Mouse (Mus musculus): Measurements from ENCODE around the gene Pcdh7.

Gene Pcdh7

DNA sequence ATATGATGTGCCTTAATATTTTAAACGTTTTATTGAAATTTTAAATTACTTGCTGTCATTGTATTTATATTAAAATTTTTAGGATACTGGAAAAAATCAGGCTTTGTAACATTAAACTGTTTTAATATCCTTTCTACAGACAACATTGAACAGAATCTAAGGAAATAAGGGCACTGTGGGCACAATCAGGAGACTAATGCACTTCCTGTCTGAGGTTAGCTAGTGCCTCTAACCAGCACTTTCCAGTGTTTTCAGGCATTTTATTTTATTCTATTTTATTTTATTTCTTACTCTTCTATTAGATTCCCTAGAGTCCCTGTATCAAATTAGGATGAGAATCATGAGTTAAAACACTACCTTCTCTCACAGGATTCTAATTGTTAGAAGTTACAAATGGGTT, 28.1 kb downstream of the Pcdh7 start:
- DNase-seq (ENCODE audit: low read depth, low spot score), result no peak

DNA sequence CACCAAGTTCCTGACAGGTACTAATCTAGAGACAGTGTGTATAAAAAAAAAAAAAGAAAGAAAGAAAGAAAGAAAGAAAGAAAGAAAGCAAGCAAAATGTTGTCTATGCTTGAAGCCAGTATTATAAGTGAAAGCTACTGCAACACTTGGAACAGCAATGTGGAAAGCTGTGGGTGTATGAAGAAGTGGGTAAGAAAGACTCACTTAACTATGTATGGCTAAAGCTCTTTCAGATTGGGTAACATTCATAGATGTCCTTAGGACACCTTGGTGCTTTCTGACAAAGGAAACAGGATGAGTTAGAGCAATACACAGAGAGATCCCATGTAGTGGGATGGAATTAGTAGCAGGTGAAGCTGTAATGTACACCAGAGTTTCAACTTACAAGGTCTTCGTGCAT, 32.6 kb downstream of the Pcdh7 start:
- DNase-seq (ENCODE audit: low read depth, low spot score), result no peak

DNA sequence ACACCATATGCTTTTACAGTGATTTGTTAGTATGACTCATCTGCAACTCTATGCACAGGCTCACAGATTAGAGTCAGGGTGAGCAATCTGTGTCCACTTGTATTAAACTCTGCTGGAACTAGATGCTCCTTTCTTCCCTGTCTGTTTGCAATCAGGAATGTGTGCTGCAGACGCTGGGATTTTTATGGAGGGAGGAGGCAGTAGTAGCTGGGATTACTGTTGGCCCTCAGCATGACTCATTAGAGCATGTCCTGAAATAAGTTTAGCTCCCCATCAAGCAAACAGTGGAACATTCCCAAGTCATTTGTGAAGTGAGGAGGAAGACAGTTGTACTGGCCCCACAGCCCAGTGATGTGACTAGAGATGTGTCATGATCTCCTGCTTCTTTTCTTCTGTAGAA, 38.0 kb downstream of the Pcdh7 start:
- DNase-seq (ENCODE audit: low read depth, low spot score), result no peak

DNA sequence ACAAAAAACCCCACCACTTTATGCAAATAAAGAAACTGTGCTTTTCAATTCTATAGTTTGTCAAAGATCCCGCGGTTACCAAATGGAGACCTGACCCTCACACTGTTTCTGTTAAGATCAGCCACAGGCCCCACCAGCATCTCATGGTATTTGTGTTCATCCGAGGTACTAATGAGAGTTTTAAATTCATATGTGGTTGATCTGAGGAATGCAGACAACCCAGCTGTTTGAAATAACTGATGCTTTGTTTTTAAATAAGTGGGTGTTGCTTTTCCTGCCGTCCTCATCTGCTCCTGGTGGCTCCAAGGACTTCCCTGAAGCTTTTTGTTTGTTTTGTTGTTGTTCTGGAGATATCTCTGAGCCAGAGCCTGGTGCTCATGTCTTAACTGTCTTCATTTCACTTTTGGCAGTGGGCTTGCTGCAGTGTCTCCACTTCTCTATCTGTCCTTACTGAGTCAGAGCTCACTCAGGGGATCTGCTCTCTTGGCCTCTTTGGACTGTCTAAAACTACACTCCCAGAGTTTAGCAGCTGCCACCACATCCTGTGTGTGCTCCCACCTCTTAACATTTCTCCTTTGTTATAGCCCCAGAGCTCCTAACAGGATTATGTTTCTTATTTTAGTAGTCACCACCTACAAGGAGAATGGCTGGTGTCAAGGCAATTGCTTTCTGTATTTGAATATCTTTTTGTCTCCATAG, 39.1 kb downstream of the Pcdh7 start:
- no peak for DNase-seq (ENCODE audit: low read depth, low spot score)

DNA sequence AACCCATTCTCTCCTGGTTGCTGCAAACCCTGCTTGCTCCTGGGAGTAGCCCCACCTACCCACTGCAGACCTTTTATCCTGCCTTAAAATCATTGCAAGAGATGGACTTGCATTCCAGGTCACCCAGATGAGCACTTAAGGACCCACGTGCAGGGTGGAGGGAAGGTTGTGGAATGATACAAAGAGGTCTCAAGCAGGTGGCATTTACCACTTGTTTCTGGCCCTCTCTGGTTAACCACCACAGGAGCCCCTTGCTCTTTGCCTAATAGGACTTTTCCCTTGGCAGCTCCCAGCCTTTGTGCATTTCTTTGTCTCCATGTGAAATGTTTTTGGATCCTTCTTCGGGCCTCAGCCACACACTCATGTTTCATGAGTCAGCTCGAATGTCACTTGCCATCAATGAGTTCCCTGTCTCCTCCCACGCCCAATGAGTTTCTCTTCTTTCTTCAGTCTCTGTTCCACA, 39.7 kb downstream of the Pcdh7 start:
- no peak for DNase-seq (ENCODE audit: low read depth, low spot score)

DNA sequence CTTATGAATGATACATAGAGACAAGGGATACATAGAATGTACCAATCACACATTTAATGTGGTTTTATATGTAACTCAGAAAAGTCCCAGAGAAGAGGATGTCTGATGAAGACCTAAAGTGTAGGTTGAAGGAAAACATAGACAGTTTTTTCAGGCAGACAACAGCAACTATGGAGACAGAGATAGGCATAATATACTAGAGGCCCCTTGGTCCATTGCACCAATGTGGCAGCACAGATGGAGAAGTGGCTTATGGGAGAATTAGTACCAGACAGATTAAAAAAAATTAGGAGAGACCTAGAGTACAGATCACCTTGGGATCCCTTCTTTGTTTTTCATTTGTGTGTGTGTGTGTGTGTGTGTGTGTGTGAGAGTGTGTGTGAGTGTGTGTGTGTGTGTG, 41.2 kb downstream of the Pcdh7 start:
- no peak for DNase-seq (ENCODE audit: low read depth, low spot score)

DNA sequence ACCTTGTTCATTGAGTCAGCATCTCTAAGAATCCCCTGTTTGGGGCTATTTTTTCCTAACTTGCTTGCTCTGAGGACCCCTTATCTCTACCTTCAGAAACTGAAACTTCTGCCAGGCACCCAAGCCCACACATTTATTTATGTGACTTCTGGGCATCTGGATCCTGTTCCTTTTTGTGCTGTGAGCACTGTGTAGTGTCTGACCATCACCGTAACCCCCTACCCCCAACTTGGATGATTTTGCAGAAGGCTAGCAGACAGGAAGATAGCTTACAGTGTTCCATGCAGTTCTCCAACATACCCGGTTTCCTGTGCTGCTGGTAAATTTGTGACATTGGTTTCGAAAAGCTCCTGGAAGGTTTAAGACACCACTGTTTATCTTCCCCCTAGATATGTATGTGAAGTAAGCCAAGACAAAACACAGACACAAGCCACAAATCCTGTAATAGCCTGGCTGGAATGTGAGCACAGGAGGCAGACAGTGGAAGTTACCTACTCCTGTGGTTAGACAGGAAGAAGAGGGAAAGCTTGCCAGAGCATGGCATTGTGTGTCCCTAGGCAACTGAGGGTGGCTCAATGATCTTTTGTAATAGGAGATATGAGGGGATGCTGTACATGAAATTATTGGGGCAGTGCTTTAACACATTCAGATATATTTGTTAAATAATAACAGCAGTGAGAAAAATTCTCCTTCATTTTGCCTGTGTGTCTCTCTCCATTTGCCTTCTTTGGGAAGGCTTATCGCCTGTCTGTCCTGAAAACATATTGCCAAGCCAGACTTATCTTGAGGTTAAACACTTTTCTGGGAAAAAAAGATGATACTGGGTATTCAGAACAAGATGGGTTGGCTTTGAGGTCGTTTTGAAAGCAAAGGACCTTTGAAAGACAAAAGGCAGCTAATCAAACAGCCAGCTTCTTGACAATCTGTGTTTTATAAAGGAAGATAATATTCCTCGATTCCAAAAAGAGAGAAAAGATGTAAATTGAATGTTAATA, 42.6 kb downstream of the Pcdh7 start:
- DNase-seq (ENCODE audit: low read depth, low spot score), result no peak

DNA sequence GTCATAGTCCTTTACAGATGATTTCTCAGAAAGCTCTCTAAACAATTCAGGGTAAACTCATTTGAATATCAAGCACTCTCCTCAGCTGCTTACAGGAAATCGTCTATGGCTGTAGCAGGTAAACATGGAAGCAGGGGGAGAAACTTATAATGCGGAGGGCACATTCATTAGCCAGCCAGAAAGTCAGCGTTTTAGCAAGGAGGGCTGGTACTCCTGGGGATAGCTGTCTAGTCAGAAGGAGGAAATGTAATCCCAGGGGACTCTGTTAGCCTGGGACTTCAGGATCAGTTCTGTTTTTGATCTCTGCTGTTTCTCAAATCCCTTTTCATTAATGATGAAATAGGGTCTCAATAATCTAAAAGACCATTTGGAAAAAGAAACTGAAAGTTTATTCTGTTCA, 47.6 kb downstream of the Pcdh7 start:
- no peak for DNase-seq (ENCODE audit: low read depth, low spot score)

DNA sequence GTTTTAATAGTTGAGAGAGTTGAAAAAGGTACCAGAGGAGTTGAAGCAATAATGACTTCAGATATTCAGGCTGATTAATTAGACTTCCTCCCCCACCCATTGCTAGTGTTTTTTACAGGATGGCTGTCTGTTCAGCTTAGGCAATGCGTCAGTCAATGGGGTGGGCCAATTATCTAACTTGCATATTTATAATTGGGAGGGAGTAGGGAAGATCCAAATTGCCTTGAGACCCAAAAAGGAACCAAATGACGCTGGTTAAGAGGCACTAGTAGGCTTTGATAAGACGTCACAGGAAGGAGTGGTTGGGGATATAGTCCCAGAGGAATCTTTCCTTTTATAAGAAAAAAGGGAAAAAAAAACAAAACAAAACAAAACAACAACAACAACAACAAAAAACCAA, 49.6 kb downstream of the Pcdh7 start:
- no peak for DNase-seq (ENCODE audit: low read depth, low spot score)

DNA sequence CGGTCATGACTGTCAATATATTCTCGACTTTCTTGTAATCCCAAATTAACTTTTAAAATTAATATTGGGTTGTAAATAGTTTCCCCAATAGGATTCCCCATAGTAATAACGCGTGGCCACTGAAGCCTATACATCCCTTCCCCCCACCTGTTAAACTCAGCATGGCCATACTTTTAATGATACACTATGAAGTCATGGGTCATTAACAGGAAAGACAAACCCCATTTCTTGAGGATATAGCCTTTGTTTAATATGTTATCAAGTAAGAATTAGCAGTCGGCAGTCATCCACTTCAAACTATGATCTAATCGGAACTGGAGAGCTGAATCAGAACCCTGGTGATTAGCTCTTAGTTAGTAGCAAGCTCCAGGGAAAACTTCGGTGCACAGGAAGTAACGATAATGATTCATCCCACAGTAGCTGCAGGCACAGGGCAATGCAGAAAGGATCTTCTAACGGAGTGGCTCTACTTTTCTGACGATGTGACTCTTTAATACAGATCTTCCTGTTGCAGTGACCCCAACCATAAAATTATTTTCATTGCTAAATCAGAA, 50.8 kb downstream of the Pcdh7 start:
- DNase-seq (ENCODE audit: low read depth, low spot score), result no peak

DNA sequence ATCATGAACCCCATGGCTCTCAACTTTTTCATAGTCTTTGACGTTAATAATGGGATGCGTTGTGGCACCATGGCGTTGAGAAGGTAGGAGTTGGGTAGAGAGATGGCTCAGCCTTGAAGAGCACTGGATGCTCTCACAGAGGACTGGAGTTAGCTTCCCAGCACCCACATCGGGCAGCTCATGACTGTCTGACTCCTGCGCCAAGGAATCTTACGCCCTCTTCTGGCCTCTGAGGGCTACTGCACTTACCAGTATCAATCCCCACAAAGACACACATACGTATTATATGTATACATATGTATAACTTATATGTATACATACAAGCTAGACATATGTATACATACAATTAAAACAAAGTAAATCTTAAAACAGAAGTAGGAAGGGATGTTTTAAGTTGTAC, 51.9 kb downstream of the Pcdh7 start:
- DNase-seq (ENCODE audit: low read depth, low spot score), result no peak

DNA sequence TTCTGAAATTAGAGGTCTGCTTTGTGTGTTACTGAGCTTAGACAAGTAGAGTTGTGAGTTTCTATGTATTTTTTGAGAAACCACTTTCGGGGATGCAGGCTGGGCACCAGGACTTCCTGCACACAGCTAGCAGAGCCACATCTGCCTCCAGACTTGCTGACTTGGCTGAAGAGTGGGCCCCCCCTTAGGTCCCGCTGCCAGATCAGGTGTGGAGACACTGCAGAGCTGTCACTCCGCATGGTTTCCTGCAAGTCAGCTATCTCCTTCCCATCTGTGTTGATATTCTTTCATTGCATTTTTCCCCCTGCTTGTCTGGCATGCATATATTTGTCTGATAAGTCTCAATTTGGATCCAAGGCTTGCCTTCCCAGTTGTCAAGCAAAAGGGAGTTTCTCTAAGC, 52.6 kb downstream of the Pcdh7 start:
- DNase-seq (ENCODE audit: low read depth, low spot score), result no peak

DNA sequence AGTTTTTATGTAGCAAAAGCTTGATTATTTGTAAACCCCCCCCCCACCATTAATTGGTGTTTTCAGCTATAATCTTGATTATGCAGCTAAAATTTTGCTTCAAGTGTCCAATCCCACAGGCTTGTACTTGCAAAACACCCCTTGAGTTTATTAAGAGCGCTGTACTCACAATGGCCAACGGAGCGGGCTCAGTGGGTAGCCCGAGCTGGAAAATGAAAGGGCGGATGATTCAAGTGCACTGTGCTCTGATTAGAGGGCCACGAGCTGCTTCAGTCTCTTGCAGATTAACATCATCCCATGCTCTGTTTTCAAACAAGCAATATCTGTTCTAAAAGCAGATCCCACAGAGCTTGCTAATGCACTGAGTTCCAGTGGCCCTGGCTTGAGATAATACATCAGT, 53.4 kb downstream of the Pcdh7 start:
- no peak for DNase-seq (ENCODE audit: low read depth, low spot score)

DNA sequence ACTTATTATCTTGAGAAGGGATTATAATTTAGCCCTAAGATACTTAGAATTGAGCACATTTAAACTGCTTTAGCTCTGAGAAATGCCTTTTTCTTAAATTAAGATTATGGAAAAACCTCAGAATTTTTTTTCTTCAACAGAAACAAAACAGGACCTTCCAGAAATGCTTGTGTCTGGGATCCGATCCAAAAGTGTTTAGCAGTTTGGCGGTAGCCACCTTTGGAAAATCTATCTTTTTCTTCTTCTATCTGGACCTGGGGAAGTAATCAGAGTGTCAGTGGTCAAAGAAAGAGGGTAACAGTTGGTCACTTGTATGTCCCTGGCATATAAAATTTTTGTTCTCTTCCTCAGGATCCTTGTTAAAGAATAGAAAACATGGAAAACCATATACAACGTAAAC, 54.9 kb downstream of the Pcdh7 start:
- DNase-seq (ENCODE audit: low read depth, low spot score), result no peak

DNA sequence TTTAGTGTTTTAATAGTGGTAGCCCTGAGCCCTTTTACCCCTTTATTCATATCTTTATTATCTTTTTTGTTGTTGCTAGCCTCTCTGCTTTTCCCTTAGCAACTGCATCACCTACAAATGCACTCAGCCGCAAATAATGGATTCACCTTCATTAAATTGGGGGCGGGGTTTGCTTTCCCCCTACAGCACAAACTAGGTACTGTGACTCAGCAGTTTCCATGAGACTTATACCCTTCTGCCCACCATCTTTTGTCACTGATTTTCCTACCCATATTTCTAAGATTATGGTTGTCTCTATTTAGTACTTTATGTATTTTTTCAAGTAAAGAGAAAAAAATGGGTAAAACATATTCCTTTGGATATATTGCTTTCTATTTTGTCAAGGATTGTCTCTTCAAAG, 56.7 kb downstream of the Pcdh7 start:
- DNase-seq (ENCODE audit: low read depth, low spot score), result no peak

DNA sequence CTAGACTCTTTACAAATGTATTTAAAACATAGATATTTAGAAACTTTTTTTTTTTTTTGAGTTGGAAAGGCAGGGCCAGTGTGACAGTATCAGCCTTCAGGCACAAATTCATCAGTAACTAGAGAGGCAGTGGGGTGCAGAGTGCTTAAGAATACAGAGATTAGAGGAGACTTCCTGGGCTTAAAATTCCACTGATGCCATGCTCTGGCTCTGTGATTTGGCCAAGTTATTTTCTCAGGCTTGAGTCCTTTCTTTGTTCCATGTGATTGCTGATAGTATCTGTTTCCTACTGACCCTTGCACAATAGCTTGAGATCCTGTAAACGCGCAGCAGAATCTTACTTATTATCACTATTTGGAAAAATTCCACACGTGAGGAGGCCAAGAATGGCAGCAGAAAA, 60.3 kb downstream of the Pcdh7 start:
- no peak for DNase-seq (ENCODE audit: low read depth, low spot score)

DNA sequence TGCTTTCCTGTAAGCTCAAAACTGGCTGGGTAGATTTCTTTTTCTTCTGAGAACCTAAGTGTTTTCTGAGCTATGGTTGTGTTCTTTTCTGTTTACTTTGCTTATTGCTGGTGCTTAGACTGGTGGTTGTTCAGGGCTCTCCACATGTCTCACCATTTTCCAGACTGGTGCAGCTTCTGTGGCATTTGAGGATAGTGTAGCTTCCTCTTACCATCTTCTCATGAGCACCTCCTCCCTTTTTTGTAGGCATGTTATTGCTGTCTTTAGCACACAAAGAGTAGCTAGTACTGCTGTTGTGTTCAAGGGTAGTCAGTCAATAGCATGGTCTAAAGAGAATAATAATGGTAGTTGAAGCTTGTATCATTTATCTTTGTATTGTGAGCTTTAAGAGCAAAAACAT, 62.2 kb downstream of the Pcdh7 start:
- DNase-seq (ENCODE audit: low read depth, low spot score), result no peak

DNA sequence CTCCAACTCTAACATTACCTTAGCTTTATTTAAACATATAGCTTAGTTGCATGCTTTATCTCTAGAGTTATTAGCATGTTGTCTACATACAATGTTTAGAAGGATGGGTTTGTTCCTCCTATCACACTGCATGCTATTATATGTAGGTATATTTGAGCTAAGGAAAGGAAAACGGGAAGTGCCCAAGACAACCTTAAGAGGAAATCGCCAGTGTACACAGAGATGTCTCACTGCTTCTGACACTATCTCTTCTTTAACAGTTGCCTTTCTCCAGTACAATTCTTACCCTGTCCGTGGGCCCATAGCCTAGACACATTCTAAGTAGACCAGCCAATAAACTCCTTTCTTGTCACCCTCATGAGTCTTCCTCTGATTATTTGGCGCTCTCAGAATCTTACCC, 62.8 kb downstream of the Pcdh7 start:
- no peak for DNase-seq (ENCODE audit: low read depth, low spot score)

DNA sequence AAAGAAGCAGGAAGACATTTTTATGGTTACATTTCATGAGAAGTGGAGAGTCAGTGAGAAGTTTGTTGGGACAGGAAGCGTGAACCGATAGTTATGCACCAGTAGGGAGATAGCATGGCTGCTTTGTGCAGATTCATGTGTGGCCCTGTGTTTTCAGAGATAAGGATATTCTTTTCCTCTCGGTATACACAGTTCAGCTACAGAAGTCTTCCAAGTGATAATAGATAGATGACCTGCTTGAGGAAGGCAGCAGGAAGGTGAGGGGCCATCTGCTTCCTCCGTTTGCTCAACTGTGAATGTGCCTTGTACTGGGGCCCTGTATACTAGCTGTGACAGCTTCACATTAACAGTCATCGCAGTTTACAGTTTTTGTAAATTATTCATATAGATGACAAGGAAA, 64.2 kb downstream of the Pcdh7 start:
- no peak for DNase-seq (ENCODE audit: low read depth, low spot score)

DNA sequence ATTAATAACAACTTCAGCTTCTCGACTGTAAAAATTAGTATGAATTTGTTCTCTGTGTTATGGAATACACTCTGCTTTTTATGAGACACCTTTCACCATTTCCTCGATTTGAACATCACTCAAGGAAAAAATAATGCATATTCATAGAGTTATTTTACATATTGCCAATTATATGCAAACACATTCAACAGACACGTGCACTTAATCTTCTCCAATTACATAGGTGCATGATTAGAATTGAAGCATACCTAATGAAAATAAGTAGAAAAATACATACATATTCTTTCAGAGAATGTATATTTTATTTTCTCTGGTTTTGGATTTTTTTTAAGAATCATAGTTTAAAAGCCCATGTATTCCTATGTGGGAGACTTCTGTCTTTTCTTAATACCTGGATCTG, 64.8 kb downstream of the Pcdh7 start:
- no peak for DNase-seq (ENCODE audit: low read depth, low spot score)

DNA sequence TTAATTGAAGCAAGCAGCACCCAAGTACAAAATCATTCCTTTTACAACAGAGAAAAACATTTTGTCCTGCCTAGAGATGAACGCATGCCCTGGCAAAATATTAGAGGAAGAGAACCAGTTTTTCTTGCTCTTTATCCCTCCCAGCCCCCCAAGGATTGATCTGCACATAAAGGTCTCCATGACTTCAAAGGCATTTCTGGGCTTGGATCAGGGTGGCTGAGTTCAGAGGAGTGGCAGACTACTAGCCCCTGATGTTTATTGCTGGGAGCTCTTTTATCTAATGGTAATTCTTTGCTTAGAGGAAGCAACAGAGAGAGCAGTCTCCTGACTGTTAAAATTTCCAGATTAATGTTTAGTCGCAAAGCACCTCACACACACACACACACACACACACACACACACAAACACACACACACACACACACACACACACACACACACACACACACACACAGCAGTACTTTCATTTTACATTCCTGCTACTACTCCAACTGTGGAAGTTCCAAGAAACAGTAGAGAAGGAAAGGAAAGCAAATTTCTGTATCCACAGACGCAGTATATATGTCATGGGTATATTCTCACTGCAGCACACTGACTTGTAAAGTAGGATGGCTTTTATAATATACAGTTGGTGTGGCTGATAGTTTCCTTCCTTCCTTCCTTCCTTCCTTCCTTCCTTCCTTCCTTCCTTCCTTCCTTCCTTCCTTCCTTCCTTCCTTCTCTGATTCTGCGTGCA, 71.2 kb downstream of the Pcdh7 start:
- DNase-seq (ENCODE audit: low read depth, low spot score), result no peak

DNA sequence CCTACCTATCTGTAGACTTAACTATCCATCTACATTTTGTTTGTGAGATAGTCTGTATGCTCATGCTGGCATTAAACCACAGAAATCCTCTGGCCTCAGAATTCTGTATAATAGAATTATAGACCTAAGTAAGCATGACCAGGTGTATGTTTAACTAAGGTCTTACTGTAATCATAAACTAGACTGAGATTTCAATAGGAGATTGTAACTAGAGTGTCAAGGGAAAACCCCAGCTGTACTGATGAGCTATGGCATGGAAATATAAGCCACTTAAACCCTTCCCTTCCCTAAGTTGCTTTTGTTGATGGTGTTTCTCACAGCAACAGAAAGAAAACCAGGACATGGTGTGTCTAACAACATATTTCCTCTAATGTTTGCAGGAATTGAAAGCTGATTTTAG, 78.6 kb downstream of the Pcdh7 start:
- no peak for DNase-seq (ENCODE audit: low read depth, low spot score)

All from mesoderm, embryonic 11.5 days (tissue).